Mouse (Mus musculus): ENCODE results near the gene Rftn2. TPM values are rescaled to one million over a fixed set of nuclear protein-coding genes. Genes with fewer than 3 reads are reported as not detected.

Rftn2 gene
- polyA plus RNA-seq, 1 experiment from 2014 or later = 9.7 TPM

GRCm38 (mm10) chr1:55208500-55209140 lies 18.0 kb downstream of the Rftn2 start:
- H3K4me2 ChIP-seq = no peak overlapping the region
- no peaks in the 10 kb centered on the region for H3K4me1 ChIP-seq
- no peak overlapping the region for H3K4me3 ChIP-seq (replicated peaks)
- ATAC-seq (ENCODE audit: low FRiP score) = no peak
- H3K9ac ChIP-seq (replicated peaks) = no peak overlapping the region
- no peak overlapping the region for H3K27ac ChIP-seq (replicated peaks)
- H3K27me3 ChIP-seq (replicated peaks) = no peaks in the 10 kb centered on the region
- no peaks in the 10 kb centered on the region for H3K9me3 ChIP-seq (replicated peaks)
- 84% methylated on average over 5 of the region's 5 CpGs for WGBS
- no peaks in the 10 kb centered on the region for H3K36me3 ChIP-seq

GRCm38 (mm10) chr1:55207561-55207960 lies 19.0 kb downstream of the Rftn2 start:
- Histone ChIP-seq H3K4me2 (no peak overlapping the region), H3K9me3 (replicated peaks) (no peaks in the 10 kb centered on the region), H3K9ac (replicated peaks) (no peak overlapping the region), H3K27ac (replicated peaks) (no peak overlapping the region), H3K4me3 (replicated peaks) (no peak overlapping the region), H3K36me3 (no peaks in the 10 kb centered on the region), H3K27me3 (replicated peaks) (no peaks in the 10 kb centered on the region), H3K4me1 (peaks cover under 1% of the 10 kb centered on the region; the same call in 1 of the 2 replicates)
- no peak for ATAC-seq (ENCODE audit: low FRiP score)
- WGBS = 91% methylated on average over 6 of the region's 6 CpGs

GRCm38 (mm10) chr1:55205808-55206327 lies 20.7 kb downstream of the Rftn2 start:
- H3K27ac ChIP-seq (replicated peaks) = no peak overlapping the region
- H3K4me3 ChIP-seq (replicated peaks) = no peak overlapping the region
- no peaks in the 10 kb centered on the region for H3K36me3 ChIP-seq
- 33% methylated on average over 5 of the region's 5 CpGs for WGBS
- peaks cover 6% of the 10 kb centered on the region; the same call in 1 of the 2 replicates for H3K4me1 ChIP-seq
- no peaks in the 10 kb centered on the region for H3K27me3 ChIP-seq (replicated peaks)
- no peak overlapping the region for H3K9ac ChIP-seq (replicated peaks)
- H3K9me3 ChIP-seq (replicated peaks) = no peaks in the 10 kb centered on the region
- no peak overlapping the region for H3K4me2 ChIP-seq
- ATAC-seq (ENCODE audit: low FRiP score) = no peak

DNA sequence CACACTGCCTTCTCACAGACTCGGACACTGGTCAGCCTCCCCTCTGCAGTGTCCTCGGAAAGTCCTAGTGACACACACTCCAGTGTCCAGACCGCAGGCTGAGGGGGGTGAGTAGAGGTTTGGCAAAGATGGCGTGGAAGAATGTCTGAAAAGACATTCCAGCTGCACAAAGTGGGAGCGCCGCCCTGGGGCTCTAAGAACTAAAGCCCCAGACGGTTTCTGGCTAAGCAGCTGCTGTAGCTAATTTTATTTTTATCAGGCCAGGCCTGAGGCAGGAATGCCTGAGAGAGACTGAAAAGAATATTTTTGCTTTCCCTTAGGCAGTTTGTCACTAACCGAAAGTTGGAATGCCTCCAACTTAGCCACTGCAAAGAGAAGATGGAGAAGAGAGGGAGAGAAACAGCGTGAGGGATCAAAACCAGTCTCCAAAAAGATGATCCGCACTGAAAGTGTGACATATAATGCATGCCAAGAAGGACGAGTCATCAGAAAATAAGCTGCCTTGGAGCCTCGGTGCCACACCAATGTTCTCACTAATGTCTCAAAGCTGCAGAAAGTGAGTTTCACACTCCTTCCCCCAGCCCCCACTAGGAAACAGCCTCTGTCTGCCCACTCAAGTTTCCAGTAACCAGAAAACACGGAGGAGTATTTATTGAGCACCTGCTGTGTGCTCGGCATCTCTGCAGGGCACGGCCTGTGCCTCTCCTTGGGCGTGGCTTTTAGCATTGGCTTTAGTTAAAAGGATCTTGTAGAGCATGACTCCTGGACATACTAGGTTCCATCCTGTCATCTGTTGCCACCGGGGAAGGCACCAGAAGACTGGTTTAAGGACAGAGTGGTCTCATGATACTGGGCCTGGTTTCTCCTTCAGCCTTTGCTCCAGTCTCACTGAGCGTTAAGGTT lies 24.5 kb downstream of the Rftn2 start:
- H3K27ac ChIP-seq (replicated peaks) = peak overlapping the region; percentile 58

DNA sequence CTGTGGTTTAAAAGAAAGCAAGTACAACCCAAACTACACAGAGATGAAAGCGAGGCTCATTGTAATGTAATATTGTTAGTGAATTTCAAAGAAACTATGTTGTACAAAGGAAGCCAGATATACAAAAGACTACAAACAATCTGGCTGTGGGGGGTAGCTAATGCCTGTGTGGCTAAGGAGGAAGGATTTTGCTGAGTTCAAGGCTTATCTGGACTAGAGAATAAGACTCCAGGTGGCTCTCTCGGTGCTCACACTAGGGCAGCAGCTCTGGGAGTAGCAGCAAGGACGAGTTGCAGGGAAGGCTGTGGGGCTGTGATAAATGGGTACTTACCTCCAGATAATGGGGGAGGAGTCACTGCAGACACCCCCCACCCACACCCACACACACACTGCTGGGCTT lies 27.9 kb downstream of the Rftn2 start:
- no peaks in the 10 kb centered on the region for H3K27me3 ChIP-seq (replicated peaks)
- no peak overlapping the region for H3K27ac ChIP-seq (replicated peaks)
- H3K9me3 ChIP-seq (replicated peaks) = no peaks in the 10 kb centered on the region
- H3K36me3 ChIP-seq = no peaks in the 10 kb centered on the region
- WGBS = 23% methylated on average over 3 of the region's 3 CpGs
- no peak overlapping the region for H3K4me2 ChIP-seq
- no peak overlapping the region for H3K4me3 ChIP-seq (replicated peaks)
- peaks cover 15% of the 10 kb centered on the region; the same call in 1 of the 2 replicates for H3K4me1 ChIP-seq
- no peak for ATAC-seq (ENCODE audit: low FRiP score)
- no peak overlapping the region for H3K9ac ChIP-seq (replicated peaks)

More for the DNA sequence above, 24.5 kb downstream of the Rftn2 start:
- 0 out of 2 replicates have a peak, but pooled peaks have one; percentile 36 for ATAC-seq (ENCODE audit: low FRiP score)
- no peaks in the 10 kb centered on the region for H3K36me3 ChIP-seq
- 63% methylated on average over 18 of the region's 18 CpGs for WGBS
- no peaks in the 10 kb centered on the region for H3K27me3 ChIP-seq (replicated peaks)
- H3K4me1 ChIP-seq = peaks cover 6% of the 10 kb centered on the region; the same call in 1 of the 2 replicates
- H3K4me2 ChIP-seq = no peak overlapping the region
- no peak overlapping the region for H3K9ac ChIP-seq (replicated peaks)
- H3K9me3 ChIP-seq (replicated peaks) = no peaks in the 10 kb centered on the region
- no peak overlapping the region for H3K4me3 ChIP-seq (replicated peaks)

GRCm38 (mm10) chr1:55196327-55197003 lies 30.1 kb downstream of the Rftn2 start:
- Histone ChIP-seq H3K27me3 (replicated peaks) (no peaks in the 10 kb centered on the region), H3K9ac (replicated peaks) (no peak overlapping the region), H3K4me2 (no peak overlapping the region), H3K4me3 (replicated peaks) (no peak overlapping the region), H3K9me3 (replicated peaks) (no peaks in the 10 kb centered on the region), H3K36me3 (no peaks in the 10 kb centered on the region), H3K4me1 (peaks cover 9% of the 10 kb centered on the region; the same call in 1 of the 2 replicates), H3K27ac (replicated peaks) (no peak overlapping the region)
- WGBS = 51% methylated on average over 6 of the region's 6 CpGs
- ATAC-seq (ENCODE audit: low FRiP score) = no peak

GRCm38 (mm10) chr1:55195021-55195420 lies 31.6 kb downstream of the Rftn2 start:
- Histone ChIP-seq H3K4me3 (replicated peaks) (no peak overlapping the region), H3K27ac (replicated peaks) (no peak overlapping the region), H3K36me3 (no peaks in the 10 kb centered on the region), H3K27me3 (replicated peaks) (no peaks in the 10 kb centered on the region), H3K4me2 (no peak overlapping the region), H3K9ac (replicated peaks) (no peak overlapping the region), H3K4me1 (peaks cover 9% of the 10 kb centered on the region; the same call in 1 of the 2 replicates), H3K9me3 (replicated peaks) (no peaks in the 10 kb centered on the region)
- no peak for ATAC-seq (ENCODE audit: low FRiP score)
- WGBS = 64% methylated on average over 4 of the region's 4 CpGs

- ATAC-seq (ENCODE audit: low FRiP score) = no peak
- WGBS = 33% methylated on average over 19 of the region's 19 CpGs
- no peak overlapping the region for H3K4me3 ChIP-seq (replicated peaks)
- no peaks in the 10 kb centered on the region for H3K9me3 ChIP-seq (replicated peaks)
- H3K27me3 ChIP-seq (replicated peaks) = no peaks in the 10 kb centered on the region
- H3K4me1 ChIP-seq = peaks cover 9% of the 10 kb centered on the region; the same call in 1 of the 2 replicates
- H3K27ac ChIP-seq (replicated peaks) = no peak overlapping the region
- H3K4me2 ChIP-seq = peak overlapping the region; percentile 34
- H3K36me3 ChIP-seq = no peaks in the 10 kb centered on the region
- no peak overlapping the region for H3K9ac ChIP-seq (replicated peaks)
Observed at GRCm38 (mm10) chr1:55194064-55194915, 32.3 kb downstream of the Rftn2 start.

- Histone ChIP-seq H3K27me3 (replicated peaks) (no peaks in the 10 kb centered on the region), H3K4me3 (replicated peaks) (no peak overlapping the region), H3K9ac (replicated peaks) (no peak overlapping the region), H3K36me3 (no peaks in the 10 kb centered on the region), H3K4me1 (peaks cover 9% of the 10 kb centered on the region; the same call in 1 of the 2 replicates), H3K27ac (replicated peaks) (no peak overlapping the region; the same call in 1 of the 2 replicates), H3K4me2 (no peak overlapping the region), H3K9me3 (replicated peaks) (no peaks in the 10 kb centered on the region)
- ATAC-seq (ENCODE audit: low FRiP score) = no peak
- 35% methylated on average over 2 of the region's 2 CpGs for WGBS
Observed at GRCm38 (mm10) chr1:55193316-55193715, 33.3 kb downstream of the Rftn2 start.

- Histone ChIP-seq H3K27ac (replicated peaks) (no peak overlapping the region; the same call in 1 of the 2 replicates), H3K9ac (replicated peaks) (no peak overlapping the region), H3K4me3 (replicated peaks) (no peak overlapping the region), H3K4me2 (no peak overlapping the region), H3K36me3 (no peaks in the 10 kb centered on the region), H3K9me3 (replicated peaks) (no peaks in the 10 kb centered on the region), H3K4me1 (peaks cover 9% of the 10 kb centered on the region; the same call in 1 of the 2 replicates), H3K27me3 (replicated peaks) (no peaks in the 10 kb centered on the region)
- WGBS = 51% methylated on average over 3 of the region's 3 CpGs
- no peak for ATAC-seq (ENCODE audit: low FRiP score)
Observed at GRCm38 (mm10) chr1:55192824-55193223, 33.8 kb downstream of the Rftn2 start.

All from neural tube, embryonic 15.5 days (tissue).